Mouse (Mus musculus): ENCODE measurements at regions not wholly inside any gene's neighbourhood (a gene's known extent, or its start where the extent isn't known, plus 50 kb on each side); places are given as distances from the start of the nearest gene placed in this dataset.
"Not testable (repeated sequence)": the region's sequence is repeated elsewhere in the genome, so short reads cannot be mapped to it uniquely, and the experiment has no call there.

GRCm38 (mm10) chr13:5549747-5550146 lies 311.5 kb upstream of the Klf6 start:
- H3K9me3 ChIP-seq (replicated peaks) = no peaks in the 10 kb centered on the region
- no peak overlapping the region for H3K4me3 ChIP-seq (replicated peaks)
- H3K36me3 ChIP-seq (replicated peaks) = no peaks in the 10 kb centered on the region
- H3K27ac ChIP-seq (replicated peaks) = no peak overlapping the region
- H3K27me3 ChIP-seq = no peaks in the 10 kb centered on the region
- WGBS (ENCODE audit: insufficient replicate concordance) = 73% methylated on average over 7 of the region's 7 CpGs
- no peaks in the 10 kb centered on the region for H3K4me1 ChIP-seq (replicated peaks)
- no peak for ATAC-seq (ENCODE audit: insufficient read depth)
- no peak overlapping the region for H3K9ac ChIP-seq
- H3K4me2 ChIP-seq = no peak overlapping the region

GRCm38 (mm10) chr13:5550354-5550753 lies 310.9 kb upstream of the Klf6 start:
- WGBS (ENCODE audit: insufficient replicate concordance) = 86% methylated on average over 3 of the region's 3 CpGs
- H3K9me3 ChIP-seq (replicated peaks) = no peaks in the 10 kb centered on the region
- H3K27ac ChIP-seq (replicated peaks) = no peak overlapping the region
- H3K27me3 ChIP-seq = no peaks in the 10 kb centered on the region
- no peaks in the 10 kb centered on the region for H3K4me1 ChIP-seq (replicated peaks)
- no peak overlapping the region for H3K4me3 ChIP-seq (replicated peaks)
- no peak overlapping the region for H3K9ac ChIP-seq
- no peaks in the 10 kb centered on the region for H3K36me3 ChIP-seq (replicated peaks)
- ATAC-seq (ENCODE audit: insufficient read depth) = no peak
- no peak overlapping the region for H3K4me2 ChIP-seq

- Histone ChIP-seq H3K4me1 (replicated peaks) (no peaks in the 10 kb centered on the region), H3K4me2 (no peak overlapping the region), H3K9me3 (replicated peaks) (no peaks in the 10 kb centered on the region), H3K9ac (no peak overlapping the region), H3K4me3 (replicated peaks) (no peak overlapping the region), H3K27me3 (no peaks in the 10 kb centered on the region), H3K27ac (replicated peaks) (no peak overlapping the region), H3K36me3 (replicated peaks) (no peaks in the 10 kb centered on the region)
- 73% methylated on average over 4 of the region's 4 CpGs for WGBS (ENCODE audit: insufficient replicate concordance)
- no peak for ATAC-seq (ENCODE audit: insufficient read depth)
Observed at GRCm38 (mm10) chr13:5551131-5551530, 310.2 kb upstream of the Klf6 start.

- ATAC-seq (ENCODE audit: insufficient read depth) = no peak
- H3K9me3 ChIP-seq (replicated peaks) = no peaks in the 10 kb centered on the region
- H3K27ac ChIP-seq (replicated peaks) = no peak overlapping the region
- H3K4me3 ChIP-seq (replicated peaks) = no peak overlapping the region
- no peak overlapping the region for H3K4me2 ChIP-seq
- no peaks in the 10 kb centered on the region for H3K27me3 ChIP-seq
- H3K4me1 ChIP-seq (replicated peaks) = no peaks in the 10 kb centered on the region
- H3K36me3 ChIP-seq (replicated peaks) = no peaks in the 10 kb centered on the region
- no peak overlapping the region for H3K9ac ChIP-seq
Observed at GRCm38 (mm10) chr13:5553461-5553860, 307.8 kb upstream of the Klf6 start.

- no peaks in the 10 kb centered on the region for H3K27me3 ChIP-seq
- H3K27ac ChIP-seq (replicated peaks) = no peak overlapping the region
- H3K9me3 ChIP-seq (replicated peaks) = no peaks in the 10 kb centered on the region
- H3K36me3 ChIP-seq (replicated peaks) = no peaks in the 10 kb centered on the region
- no peaks in the 10 kb centered on the region for H3K4me1 ChIP-seq (replicated peaks)
- no peak overlapping the region for H3K4me2 ChIP-seq
- ATAC-seq (ENCODE audit: insufficient read depth) = no peak
- no peak overlapping the region for H3K4me3 ChIP-seq (replicated peaks)
- H3K9ac ChIP-seq = no peak overlapping the region
Observed at GRCm38 (mm10) chr13:5558095-5558494, 303.2 kb upstream of the Klf6 start.

GRCm38 (mm10) chr13:5566479-5566878 lies 294.8 kb upstream of the Klf6 start:
- H3K4me2 ChIP-seq = no peak overlapping the region
- H3K9ac ChIP-seq = no peak overlapping the region
- no peak overlapping the region for H3K4me3 ChIP-seq (replicated peaks)
- no peak for ATAC-seq (ENCODE audit: insufficient read depth)
- no peaks in the 10 kb centered on the region for H3K9me3 ChIP-seq (replicated peaks)
- no peaks in the 10 kb centered on the region for H3K27me3 ChIP-seq
- H3K27ac ChIP-seq (replicated peaks) = no peak overlapping the region
- H3K36me3 ChIP-seq (replicated peaks) = no peaks in the 10 kb centered on the region
- H3K4me1 ChIP-seq (replicated peaks) = no peaks in the 10 kb centered on the region
- WGBS (ENCODE audit: insufficient replicate concordance) = 51% methylated on average over 2 of the region's 2 CpGs

GRCm38 (mm10) chr13:5566896-5567295 lies 294.4 kb upstream of the Klf6 start:
- no peaks in the 10 kb centered on the region for H3K9me3 ChIP-seq (replicated peaks)
- 62% methylated on average over 2 of the region's 2 CpGs for WGBS (ENCODE audit: insufficient replicate concordance)

GRCm38 (mm10) chr13:5569579-5569978 lies 291.7 kb upstream of the Klf6 start:
- Histone ChIP-seq H3K9ac (no peak overlapping the region), H3K4me3 (replicated peaks) (no peak overlapping the region), H3K27ac (replicated peaks) (no peak overlapping the region), H3K27me3 (no peaks in the 10 kb centered on the region), H3K4me1 (replicated peaks) (no peaks in the 10 kb centered on the region), H3K36me3 (replicated peaks) (no peaks in the 10 kb centered on the region), H3K9me3 (replicated peaks) (no peaks in the 10 kb centered on the region), H3K4me2 (no peak overlapping the region)
- 52% methylated on average over 1 of the region's 1 CpGs for WGBS (ENCODE audit: insufficient replicate concordance)
- no peak for ATAC-seq (ENCODE audit: insufficient read depth)

More at GRCm38 (mm10) chr13:5566896-5567295, 294.4 kb upstream of the Klf6 start:
- no peak overlapping the region for H3K9ac ChIP-seq
- H3K4me3 ChIP-seq (replicated peaks) = no peak overlapping the region
- no peak overlapping the region for H3K27ac ChIP-seq (replicated peaks)
- no peak for ATAC-seq (ENCODE audit: insufficient read depth)
- H3K4me1 ChIP-seq (replicated peaks) = no peaks in the 10 kb centered on the region
- H3K27me3 ChIP-seq = no peaks in the 10 kb centered on the region
- no peaks in the 10 kb centered on the region for H3K36me3 ChIP-seq (replicated peaks)
- no peak overlapping the region for H3K4me2 ChIP-seq

- ATAC-seq (ENCODE audit: insufficient read depth) = no peak
- H3K36me3 ChIP-seq (replicated peaks) = no peaks in the 10 kb centered on the region
- no peaks in the 10 kb centered on the region for H3K27me3 ChIP-seq
- WGBS (ENCODE audit: insufficient replicate concordance) = 66% methylated on average over 2 of the region's 2 CpGs
- no peak overlapping the region for H3K4me2 ChIP-seq
- no peaks in the 10 kb centered on the region for H3K9me3 ChIP-seq (replicated peaks)
- H3K27ac ChIP-seq (replicated peaks) = no peak overlapping the region
- no peak overlapping the region for H3K4me3 ChIP-seq (replicated peaks)
- H3K9ac ChIP-seq = no peak overlapping the region
- no peaks in the 10 kb centered on the region for H3K4me1 ChIP-seq (replicated peaks)
Observed at GRCm38 (mm10) chr13:5570386-5570785, 290.9 kb upstream of the Klf6 start.

GRCm38 (mm10) chr13:5576568-5576967 lies 284.7 kb upstream of the Klf6 start:
- 58% methylated on average over 5 of the region's 5 CpGs for WGBS (ENCODE audit: insufficient replicate concordance)
- Histone ChIP-seq H3K36me3 (replicated peaks) (no peaks in the 10 kb centered on the region), H3K9me3 (replicated peaks) (no peaks in the 10 kb centered on the region)

GRCm38 (mm10) chr13:5583681-5584080 lies 277.6 kb upstream of the Klf6 start:
- not testable (repeated sequence) for H3K27me3 ChIP-seq; H3K4me3 ChIP-seq (replicated peaks); H3K36me3 ChIP-seq (replicated peaks); H3K4me1 ChIP-seq (replicated peaks); H3K9me3 ChIP-seq (replicated peaks); H3K27ac ChIP-seq (replicated peaks); H3K9ac ChIP-seq; ATAC-seq (ENCODE audit: insufficient read depth); H3K4me2 ChIP-seq
- WGBS (ENCODE audit: insufficient replicate concordance) = 66% methylated on average over 7 of the region's 7 CpGs

More at GRCm38 (mm10) chr13:5576568-5576967, 284.7 kb upstream of the Klf6 start:
- H3K4me1 ChIP-seq (replicated peaks) = no peaks in the 10 kb centered on the region
- no peak overlapping the region for H3K4me2 ChIP-seq
- no peak overlapping the region for H3K27ac ChIP-seq (replicated peaks)
- no peak overlapping the region for H3K4me3 ChIP-seq (replicated peaks)
- no peak for ATAC-seq (ENCODE audit: insufficient read depth)
- H3K27me3 ChIP-seq = no peaks in the 10 kb centered on the region
- H3K9ac ChIP-seq = no peak overlapping the region

- H3K36me3 ChIP-seq (replicated peaks) = no peaks in the 10 kb centered on the region
- H3K4me2 ChIP-seq = no peak overlapping the region
- H3K9me3 ChIP-seq (replicated peaks) = no peaks in the 10 kb centered on the region
- no peak overlapping the region for H3K27ac ChIP-seq (replicated peaks)
- no peak overlapping the region for H3K9ac ChIP-seq
- no peak for ATAC-seq (ENCODE audit: insufficient read depth)
- H3K4me3 ChIP-seq (replicated peaks) = no peak overlapping the region
- H3K4me1 ChIP-seq (replicated peaks) = no peaks in the 10 kb centered on the region
- H3K27me3 ChIP-seq = no peaks in the 10 kb centered on the region
Observed at GRCm38 (mm10) chr13:5587196-5587595, 274.1 kb upstream of the Klf6 start.
